Mouse (Mus musculus) adrenal gland, postnatal 36 days (tissue): ENCODE measurements around the gene Fbxw7. TPM values are rescaled to one million over a fixed set of nuclear protein-coding genes. Genes with fewer than 3 reads are reported as not detected.

Source experiments
- DNase-seq, 2 experiments: peaks; one replicate each; pipeline ENCODE4 v3.0.0; 2021; ENCODE audit warnings: mixed read lengths in 1 of 2
- long read RNA-seq, 2 experiments: library from polyadenylated mRNA; stranded (forward); transcript quantifications; one replicate each; pipeline ENCODE4 v2.0.0; 2021; ENCODE audit warnings: borderline sequencing depth in 2 of 2
- total RNA-seq, 2 experiments: library from RNA; stranded (reverse); gene quantifications; 2 replicates each; pipeline ENCODE4 v1.2.3; 2021

Gene Fbxw7
- total RNA-seq: 10 to 100 TPM; 15.2 to 18.6 TPM
- long read RNA-seq, experiment 1, full-length matches to known transcripts: 4 of 10 reads
- long read RNA-seq, experiment 1, partial matches to known transcripts: 1 of 10 reads
- long read RNA-seq, experiment 1, other reads (novel, unspliced or antisense): 5 of 10 reads
- long read RNA-seq, experiment 2, full-length matches to known transcripts: 3 of 4 reads
- long read RNA-seq, experiment 2, partial matches to known transcripts: 1 of 4 reads
- long read RNA-seq, experiment 2, other reads (novel, unspliced or antisense): 0 of 4 reads

- DNase-seq: peak in 1 of 2 experiments; percentile 12
Measured at GRCm38 (mm10) chr3:84814762-84815381, at the start of gene Fbxw7. Gene Fbxw7, plus strand, starts transcription at chr3:84815268.

GRCm38 (mm10) chr3:84768940-84769339 is 46.1 kb upstream of the Fbxw7 start:
- DNase-seq: no peak

DNA sequence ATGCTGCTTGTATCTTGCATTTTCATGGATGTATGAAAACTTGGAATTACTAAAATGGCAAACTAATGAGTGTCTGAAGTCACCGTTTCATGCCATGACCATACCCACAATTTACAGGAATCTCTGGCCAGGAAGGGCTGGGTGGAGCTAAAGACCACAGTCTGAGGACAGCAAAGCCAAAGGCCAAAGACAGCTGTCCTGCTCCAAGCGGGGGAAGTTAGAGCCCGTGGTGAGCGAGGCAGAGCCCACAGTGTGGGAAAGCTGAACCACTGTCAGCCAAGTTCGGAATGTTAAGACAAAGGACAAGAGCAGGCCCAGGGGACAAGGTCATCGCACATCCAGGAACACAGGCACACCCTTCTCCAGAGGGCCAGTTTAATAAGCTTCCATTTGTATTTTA is 45.7 kb upstream of the Fbxw7 start:
- DNase-seq: no peak

DNA sequence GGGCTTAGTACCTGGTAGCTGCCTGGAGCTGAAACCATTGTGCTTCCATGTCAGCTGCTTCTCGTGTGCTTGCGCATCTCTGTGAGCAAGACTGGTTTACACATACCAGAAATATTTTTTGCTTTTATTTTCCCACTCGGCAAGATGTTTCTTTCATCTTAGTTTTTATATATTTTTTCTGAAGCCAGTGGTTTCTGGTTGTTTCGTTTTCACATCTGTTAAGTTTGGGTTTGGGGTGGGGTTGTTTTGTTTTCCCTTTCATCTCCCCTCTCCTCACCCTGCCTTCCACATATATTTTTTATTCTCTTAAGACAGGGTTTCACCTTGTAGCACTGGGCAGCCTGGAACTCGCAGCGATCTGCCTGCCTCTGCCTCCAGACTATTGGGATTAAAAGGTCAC is 44.5 kb upstream of the Fbxw7 start:
- DNase-seq: no peak

- no peak for DNase-seq
Measured at GRCm38 (mm10) chr3:84771980-84772379, 43.1 kb upstream of the Fbxw7 start.

DNA sequence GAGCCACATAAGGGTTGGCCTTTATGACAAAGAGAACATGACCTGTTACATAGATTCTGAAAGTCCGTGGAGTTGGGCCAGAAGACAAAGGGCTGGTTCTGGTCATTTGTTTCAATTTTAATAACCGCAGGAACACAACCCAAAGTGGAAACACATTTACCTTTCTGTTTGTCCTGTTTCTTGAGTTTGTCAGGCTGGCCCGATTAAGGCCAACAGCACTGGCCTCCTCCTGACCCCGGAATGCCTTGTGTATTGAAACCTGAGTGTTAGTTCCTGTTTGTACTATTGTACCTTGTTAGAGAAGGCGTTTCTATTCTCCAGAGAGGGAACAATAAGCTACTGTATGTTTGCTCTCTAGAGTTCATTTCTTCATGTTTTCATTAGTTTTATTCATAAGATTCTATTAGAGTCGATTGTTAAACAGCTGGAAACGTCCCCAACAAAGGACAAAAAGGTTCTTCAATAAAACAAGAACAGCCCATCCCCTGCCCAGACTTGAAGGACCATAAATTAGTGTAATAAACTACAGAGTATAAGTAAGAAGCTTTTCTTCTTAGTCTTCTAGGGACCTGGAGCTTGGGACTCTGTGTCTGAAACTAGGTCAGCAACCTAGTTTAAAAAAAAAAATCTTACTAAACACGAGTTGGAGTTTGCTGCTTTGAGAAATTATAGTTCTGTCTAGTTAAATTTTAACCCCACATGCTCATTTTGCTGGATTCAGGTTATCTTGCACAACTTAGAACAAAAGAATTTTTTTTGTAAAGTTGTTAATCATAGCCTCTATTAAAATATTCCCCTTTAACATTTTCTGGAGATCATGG is 40.6 kb upstream of the Fbxw7 start:
- no peak for DNase-seq

- DNase-seq: peak; percentile 7 to 16
Measured at GRCm38 (mm10) chr3:84775067-84775423, 40.0 kb upstream of the Fbxw7 start.

DNA sequence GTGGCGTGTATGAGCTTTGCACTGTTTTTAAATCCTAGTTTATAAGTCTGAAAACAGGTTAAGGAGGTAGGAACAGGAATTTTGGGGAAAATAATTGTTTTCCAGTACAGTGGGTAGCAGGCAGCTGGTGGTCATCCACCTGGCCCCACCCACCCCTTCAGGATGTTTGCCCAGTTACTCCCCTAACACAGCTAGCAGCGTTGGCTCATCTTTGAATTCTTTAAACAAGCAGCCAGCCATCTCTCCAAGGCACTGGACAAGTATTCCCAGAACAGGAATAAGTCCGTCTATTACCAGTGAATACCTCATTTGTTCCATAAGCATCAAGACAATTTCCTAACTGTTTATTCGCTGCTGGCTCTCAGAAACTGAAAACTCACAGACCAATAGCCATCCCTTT is 39.5 kb upstream of the Fbxw7 start:
- DNase-seq: no peak

DNA sequence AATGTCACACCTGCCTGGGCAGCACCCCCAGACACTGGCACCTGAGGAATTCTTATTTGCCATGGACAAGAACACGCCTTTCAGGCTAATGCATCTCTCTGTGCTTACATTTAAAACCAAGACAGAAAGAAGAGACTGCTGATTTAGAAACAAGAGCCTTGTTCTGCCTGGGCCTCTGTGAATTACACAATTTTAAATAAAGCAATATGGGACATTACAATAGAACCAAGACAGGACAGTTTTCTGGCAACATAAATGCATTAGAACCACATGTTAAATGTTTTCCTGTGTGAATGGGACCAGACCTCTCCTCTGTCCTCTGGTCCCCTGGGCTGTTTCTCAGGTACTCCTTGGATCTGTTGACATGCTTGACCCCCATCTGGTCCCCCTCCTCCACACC is 39.0 kb upstream of the Fbxw7 start:
- no peak for DNase-seq

- DNase-seq: no peak
Measured at GRCm38 (mm10) chr3:84787914-84788313, 27.2 kb upstream of the Fbxw7 start.

DNA sequence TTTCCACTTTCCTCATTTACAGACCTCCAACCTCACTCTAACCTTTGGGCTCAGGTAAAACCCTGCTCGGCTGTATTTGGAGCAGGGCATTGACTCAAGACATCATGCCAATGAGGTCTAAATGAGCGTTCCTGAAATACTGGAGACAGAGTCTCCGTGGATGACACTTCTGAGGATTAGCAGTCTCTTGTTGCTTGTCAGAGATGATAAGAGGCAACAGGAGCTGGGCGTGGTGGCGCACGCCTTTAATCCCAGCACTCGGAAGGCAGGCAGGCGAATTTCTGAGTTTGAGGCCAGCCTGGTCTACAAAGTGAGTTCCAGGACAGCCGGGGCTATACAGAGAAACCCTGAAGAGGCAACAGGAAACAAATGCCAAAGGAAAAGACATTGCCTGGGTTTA is 11.0 kb upstream of the Fbxw7 start:
- no peak for DNase-seq

- DNase-seq: no peak
Measured at GRCm38 (mm10) chr3:84806206-84806605, 8.9 kb upstream of the Fbxw7 start.

DNA sequence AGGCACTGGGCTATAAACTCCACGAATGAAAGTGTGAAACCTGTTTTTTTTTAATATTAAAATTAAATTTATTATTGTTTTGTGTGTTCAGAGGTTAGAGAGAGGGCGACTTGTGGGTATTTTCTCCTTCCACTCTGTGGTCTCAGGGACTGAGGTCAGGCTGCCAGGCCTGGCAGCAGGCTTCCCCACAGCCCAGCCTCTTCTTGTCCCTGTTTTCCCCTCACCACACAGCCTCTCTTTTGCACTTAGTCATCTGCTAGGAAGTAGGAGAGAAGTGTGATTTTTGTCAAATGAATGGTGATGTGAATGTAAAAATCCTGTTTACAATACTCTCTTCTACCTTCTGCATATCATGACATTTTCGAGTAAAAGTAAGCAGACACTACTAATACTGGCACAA is 7.2 kb upstream of the Fbxw7 start:
- no peak for DNase-seq

GRCm38 (mm10) chr3:84808906-84809305 is 6.2 kb upstream of the Fbxw7 start:
- no peak for DNase-seq

GRCm38 (mm10) chr3:84810803-84811202 is 4.3 kb upstream of the Fbxw7 start:
- DNase-seq: no peak

GRCm38 (mm10) chr3:84813436-84814156 is 1.5 kb upstream of the Fbxw7 start:
- no peak for DNase-seq

- DNase-seq: peak; percentile 100
Measured at GRCm38 (mm10) chr3:84814157-84814761, 809 bp upstream of the Fbxw7 start.

DNA sequence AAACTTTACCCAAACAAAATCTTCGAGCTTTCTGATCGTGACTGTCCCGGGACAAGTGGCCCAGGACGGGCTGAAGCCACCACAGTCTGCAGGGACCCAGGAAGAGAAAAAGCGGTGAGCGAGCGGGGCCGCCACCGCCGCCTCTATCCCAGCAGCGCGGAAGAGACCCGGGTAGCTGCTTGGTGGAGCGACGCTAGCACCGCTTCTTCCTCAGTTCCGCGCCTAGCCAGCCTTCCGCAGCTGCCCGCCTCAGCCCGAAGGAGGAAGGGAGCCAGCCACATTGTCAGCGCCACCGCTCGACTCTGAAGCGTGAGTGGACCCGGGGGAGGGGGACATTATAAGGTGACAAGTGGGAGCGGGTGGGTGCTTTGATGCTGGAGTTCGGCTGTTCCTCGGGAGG is 393 bp downstream of the Fbxw7 start:
- peak; percentile 60 to 65 for DNase-seq

DNA sequence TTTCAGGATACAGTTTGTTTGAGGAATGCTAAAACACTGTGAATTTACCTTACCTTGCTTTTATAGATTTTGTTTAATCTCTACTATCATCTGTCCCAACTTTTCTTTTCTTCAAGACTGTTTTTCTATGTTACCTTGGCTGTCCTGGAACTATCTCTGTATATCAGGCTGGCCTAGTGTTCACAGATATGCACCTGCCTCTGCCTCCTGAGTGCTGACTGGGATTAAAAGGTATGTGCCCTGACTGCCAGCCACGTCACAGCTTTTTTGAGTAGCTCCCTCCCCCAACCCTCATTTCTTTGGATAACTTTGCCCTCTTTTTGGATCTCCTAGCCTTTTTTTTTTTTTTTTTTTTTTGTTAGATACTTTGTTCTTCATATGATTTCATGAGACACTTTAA is 1.9 kb downstream of the Fbxw7 start:
- DNase-seq: no peak

GRCm38 (mm10) chr3:84820654-84821201 is 5.7 kb downstream of the Fbxw7 start:
- no peak for DNase-seq

DNA sequence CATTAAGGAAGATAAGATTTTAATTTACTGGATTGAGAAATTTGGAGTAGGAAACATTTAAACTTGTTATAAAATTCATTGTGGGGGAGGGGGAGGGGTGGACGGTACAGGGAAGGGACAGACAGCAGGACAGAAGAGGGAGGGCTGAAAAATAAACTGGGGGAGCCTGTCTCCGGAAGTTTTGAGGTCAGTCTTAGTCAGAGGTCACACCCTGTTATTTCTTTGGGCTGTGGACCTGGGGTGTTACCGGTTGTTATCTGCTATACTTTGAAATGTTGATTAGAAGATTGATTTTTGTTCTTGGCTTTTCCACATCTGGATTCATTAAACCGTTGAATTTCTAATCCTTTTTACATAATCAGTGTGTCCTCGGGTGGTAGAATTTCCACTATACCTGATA is 10.9 kb downstream of the Fbxw7 start:
- no peak for DNase-seq

DNA sequence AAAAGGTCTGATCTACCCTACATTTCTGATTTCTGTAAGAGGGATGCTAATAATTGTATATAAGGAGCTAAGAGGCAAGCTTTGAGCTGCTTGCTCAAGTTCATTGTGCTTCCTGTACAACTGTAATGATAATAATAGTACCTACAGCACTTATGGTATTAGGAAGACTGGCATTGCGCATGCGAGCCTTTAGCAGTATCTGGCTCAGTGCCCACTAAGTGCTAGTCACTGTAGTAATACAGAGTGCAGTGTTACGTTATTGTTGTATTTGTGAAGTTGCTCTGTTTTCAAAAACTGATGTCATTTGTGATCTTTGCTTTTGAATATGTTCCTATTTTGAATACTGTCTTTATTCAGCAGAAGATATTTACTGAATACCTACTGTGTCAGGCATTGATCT is 11.3 kb downstream of the Fbxw7 start:
- peak; percentile 38 to 47 for DNase-seq
